Mouse (Mus musculus): ENCODE measurements around the gene Ercc4. TPM values are rescaled to one million over a fixed set of nuclear protein-coding genes. Genes with fewer than 3 reads are reported as not detected.

The Ercc4 gene
- polyA plus RNA-seq, 1 experiment from 2014 or later: 9.5 TPM

GRCm38 (mm10) chr16:13157314-13157713 lies 47.8 kb downstream of the Ercc4 start:
- Histone ChIP-seq H3K4me3 (ENCODE audit: low read length) (no peak overlapping the region), H3K4me2 (ENCODE audit: low read depth, low read length) (peak overlapping the region; percentile 23; the same call in 1 of the 2 replicates), H3K27me3 (ENCODE audit: control insufficient read depth, insufficient read depth, low read length) (no peaks in the 10 kb centered on the region), H3K4me1 (ENCODE audit: control insufficient read depth, insufficient read depth, low read length) (peaks cover 16% of the 10 kb centered on the region), H3K9ac (ENCODE audit: low read length) (no peak overlapping the region), H3K9me3 (replicated peaks; ENCODE audit: control insufficient read depth, low read length) (no peaks in the 10 kb centered on the region), H3K36me3 (ENCODE audit: control insufficient read depth, insufficient read depth) (no peaks in the 10 kb centered on the region), H3K27ac (ENCODE audit: low read length) (0 out of 2 replicates have a peak overlapping the region, but pooled peaks have one; percentile 14)
- ATAC-seq (replicated peaks; ENCODE audit: extremely low read depth, insufficient read depth, low FRiP score): no peak
- WGBS: 15% methylated on average over 6 of the region's 6 CpGs

GRCm38 (mm10) chr16:13158153-13158670 lies 48.7 kb downstream of the Ercc4 start:
- Histone ChIP-seq H3K4me2 (ENCODE audit: low read depth, low read length) (no peak overlapping the region), H3K27me3 (ENCODE audit: control insufficient read depth, insufficient read depth, low read length) (no peaks in the 10 kb centered on the region), H3K36me3 (ENCODE audit: control insufficient read depth, insufficient read depth) (no peaks in the 10 kb centered on the region), H3K9ac (ENCODE audit: low read length) (no peak overlapping the region), H3K9me3 (replicated peaks; ENCODE audit: control insufficient read depth, low read length) (no peaks in the 10 kb centered on the region), H3K4me1 (ENCODE audit: control insufficient read depth, insufficient read depth, low read length) (peaks cover 16% of the 10 kb centered on the region), H3K4me3 (ENCODE audit: low read length) (no peak overlapping the region), H3K27ac (ENCODE audit: low read length) (no peak overlapping the region)
- no peak for ATAC-seq (replicated peaks; ENCODE audit: extremely low read depth, insufficient read depth, low FRiP score)
- 72% methylated on average over 3 of the region's 3 CpGs for WGBS

- no peaks in the 10 kb centered on the region for H3K36me3 ChIP-seq (ENCODE audit: control insufficient read depth, insufficient read depth)
- H3K4me1 ChIP-seq (ENCODE audit: control insufficient read depth, insufficient read depth, low read length): peaks cover 16% of the 10 kb centered on the region
- H3K4me2 ChIP-seq (ENCODE audit: low read depth, low read length): peak overlapping the region; percentile 73
- H3K9me3 ChIP-seq (replicated peaks; ENCODE audit: control insufficient read depth, low read length): no peaks in the 10 kb centered on the region
- no peak; the same call in 1 of the 2 replicates for ATAC-seq (replicated peaks; ENCODE audit: extremely low read depth, insufficient read depth, low FRiP score)
- H3K9ac ChIP-seq (ENCODE audit: low read length): no peak overlapping the region; the same call in 1 of the 2 replicates
- no peak overlapping the region for H3K4me3 ChIP-seq (ENCODE audit: low read length)
- H3K27ac ChIP-seq (ENCODE audit: low read length): no peak overlapping the region
- H3K27me3 ChIP-seq (ENCODE audit: control insufficient read depth, insufficient read depth, low read length): no peaks in the 10 kb centered on the region
- 25% methylated on average over 13 of the region's 13 CpGs for WGBS
These were observed 49.7 kb downstream of the Ercc4 start for GRCm38 (mm10) chr16:13158906-13159889.

- peak overlapping the region; percentile 61 for H3K27ac ChIP-seq (ENCODE audit: low read length)
These were observed 50.6 kb downstream of the Ercc4 start for GRCm38 (mm10) chr16:13159927-13160644.

GRCm38 (mm10) chr16:13161516-13161915 lies 52.0 kb downstream of the Ercc4 start:
- no peak for ATAC-seq (replicated peaks; ENCODE audit: extremely low read depth, insufficient read depth, low FRiP score)
- WGBS: 77% methylated on average over 5 of the region's 5 CpGs
- peaks cover 16% of the 10 kb centered on the region for H3K4me1 ChIP-seq (ENCODE audit: control insufficient read depth, insufficient read depth, low read length)

More at GRCm38 (mm10) chr16:13159927-13160644, 50.6 kb downstream of the Ercc4 start:
- H3K9ac ChIP-seq (ENCODE audit: low read length): peak overlapping the region; percentile 65
- WGBS: 3% methylated on average over 29 of the region's 29 CpGs
- H3K4me2 ChIP-seq (ENCODE audit: low read depth, low read length): peak overlapping the region; percentile 73
- peaks cover 16% of the 10 kb centered on the region for H3K4me1 ChIP-seq (ENCODE audit: control insufficient read depth, insufficient read depth, low read length)
- H3K27me3 ChIP-seq (ENCODE audit: control insufficient read depth, insufficient read depth, low read length): no peaks in the 10 kb centered on the region
- peak; percentile 96 for ATAC-seq (replicated peaks; ENCODE audit: extremely low read depth, insufficient read depth, low FRiP score)
- H3K4me3 ChIP-seq (ENCODE audit: low read length): peak overlapping the region; percentile 48
- H3K36me3 ChIP-seq (ENCODE audit: control insufficient read depth, insufficient read depth): no peaks in the 10 kb centered on the region
- H3K9me3 ChIP-seq (replicated peaks; ENCODE audit: control insufficient read depth, low read length): no peaks in the 10 kb centered on the region

GRCm38 (mm10) chr16:13167731-13168130 lies 58.2 kb downstream of the Ercc4 start:
- Histone ChIP-seq H3K9me3 (replicated peaks; ENCODE audit: control insufficient read depth, low read length) (0 out of 2 replicates have a peak, but pooled peaks cover 2% of the 10 kb centered on the region), H3K36me3 (ENCODE audit: control insufficient read depth, insufficient read depth) (no peaks in the 10 kb centered on the region), H3K4me3 (ENCODE audit: low read length) (no peak overlapping the region), H3K27ac (ENCODE audit: low read length) (no peak overlapping the region), H3K4me1 (ENCODE audit: control insufficient read depth, insufficient read depth, low read length) (no peaks in the 10 kb centered on the region), H3K27me3 (ENCODE audit: control insufficient read depth, insufficient read depth, low read length) (no peaks in the 10 kb centered on the region), H3K9ac (ENCODE audit: low read length) (no peak overlapping the region), H3K4me2 (ENCODE audit: low read depth, low read length) (no peak overlapping the region)
- 75% methylated on average over 3 of the region's 3 CpGs for WGBS
- ATAC-seq (replicated peaks; ENCODE audit: extremely low read depth, insufficient read depth, low FRiP score): no peak

More at GRCm38 (mm10) chr16:13161516-13161915, 52.0 kb downstream of the Ercc4 start:
- no peaks in the 10 kb centered on the region for H3K27me3 ChIP-seq (ENCODE audit: control insufficient read depth, insufficient read depth, low read length)
- H3K4me3 ChIP-seq (ENCODE audit: low read length): no peak overlapping the region
- H3K27ac ChIP-seq (ENCODE audit: low read length): no peak overlapping the region
- H3K4me2 ChIP-seq (ENCODE audit: low read depth, low read length): no peak overlapping the region
- H3K9ac ChIP-seq (ENCODE audit: low read length): no peak overlapping the region
- H3K9me3 ChIP-seq (replicated peaks; ENCODE audit: control insufficient read depth, low read length): no peaks in the 10 kb centered on the region
- H3K36me3 ChIP-seq (ENCODE audit: control insufficient read depth, insufficient read depth): no peaks in the 10 kb centered on the region

GRCm38 (mm10) chr16:13173055-13173742 lies 63.7 kb downstream of the Ercc4 start:
- Histone ChIP-seq H3K4me2 (ENCODE audit: low read depth, low read length) (no peak overlapping the region), H3K9ac (ENCODE audit: low read length) (no peak overlapping the region), H3K36me3 (ENCODE audit: control insufficient read depth, insufficient read depth) (no peaks in the 10 kb centered on the region), H3K9me3 (replicated peaks; ENCODE audit: control insufficient read depth, low read length) (no peaks in the 10 kb centered on the region), H3K27ac (ENCODE audit: low read length) (no peak overlapping the region), H3K4me3 (ENCODE audit: low read length) (no peak overlapping the region), H3K4me1 (ENCODE audit: control insufficient read depth, insufficient read depth, low read length) (no peaks in the 10 kb centered on the region), H3K27me3 (ENCODE audit: control insufficient read depth, insufficient read depth, low read length) (no peaks in the 10 kb centered on the region)
- ATAC-seq (replicated peaks; ENCODE audit: extremely low read depth, insufficient read depth, low FRiP score): no peak
- WGBS: 83% methylated on average over 5 of the region's 5 CpGs

- Histone ChIP-seq H3K9me3 (replicated peaks; ENCODE audit: control insufficient read depth, low read length) (peaks cover 2% of the 10 kb centered on the region), H3K36me3 (ENCODE audit: control insufficient read depth, insufficient read depth) (no peaks in the 10 kb centered on the region), H3K4me2 (ENCODE audit: low read depth, low read length) (no peak overlapping the region), H3K4me3 (ENCODE audit: low read length) (no peak overlapping the region), H3K9ac (ENCODE audit: low read length) (no peak overlapping the region), H3K27me3 (ENCODE audit: control insufficient read depth, insufficient read depth, low read length) (no peaks in the 10 kb centered on the region), H3K27ac (ENCODE audit: low read length) (no peak overlapping the region), H3K4me1 (ENCODE audit: control insufficient read depth, insufficient read depth, low read length) (no peaks in the 10 kb centered on the region)
- 84% methylated on average over 5 of the region's 5 CpGs for WGBS
- ATAC-seq (replicated peaks; ENCODE audit: extremely low read depth, insufficient read depth, low FRiP score): no peak
These were observed 73.0 kb downstream of the Ercc4 start for GRCm38 (mm10) chr16:13182526-13182925.
